Mouse (Mus musculus): Measurements from ENCODE around the gene Tnfaip1. TPM values are rescaled to one million over a fixed set of nuclear protein-coding genes. Genes with fewer than 3 reads are reported as not detected.

The Tnfaip1 gene
- total and polyA plus RNA-seq, 3 experiments = 22.2 to 48.2 (median 36.1) TPM

DNA sequence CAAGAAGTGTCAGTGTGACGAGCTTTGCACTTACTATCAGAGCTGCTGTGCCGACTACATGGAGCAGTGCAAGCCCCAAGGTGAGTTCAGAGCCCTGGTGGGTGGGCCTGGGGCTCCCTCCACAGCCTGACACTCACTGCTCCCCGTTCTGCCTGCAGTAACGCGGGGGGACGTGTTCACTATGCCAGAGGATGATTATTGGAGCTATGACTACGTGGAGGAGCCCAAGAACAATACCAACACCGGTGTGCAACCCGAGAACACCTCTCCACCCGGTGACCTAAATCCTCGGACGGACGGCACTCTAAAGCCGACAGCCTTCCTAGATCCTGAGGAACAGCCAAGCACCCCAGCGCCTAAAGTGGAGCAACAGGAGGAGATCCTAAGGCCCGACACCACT lies 36.6 kb downstream of the Tnfaip1 start:
- DNase-seq = no peak

GRCm38 (mm10) chr11:78499004-78499403 lies 37.1 kb downstream of the Tnfaip1 start, which contains the start of gene Vtn:
Gene Vtn (plus strand): TSS chr11:78499091.
- peak; percentile 26 for DNase-seq

DNA sequence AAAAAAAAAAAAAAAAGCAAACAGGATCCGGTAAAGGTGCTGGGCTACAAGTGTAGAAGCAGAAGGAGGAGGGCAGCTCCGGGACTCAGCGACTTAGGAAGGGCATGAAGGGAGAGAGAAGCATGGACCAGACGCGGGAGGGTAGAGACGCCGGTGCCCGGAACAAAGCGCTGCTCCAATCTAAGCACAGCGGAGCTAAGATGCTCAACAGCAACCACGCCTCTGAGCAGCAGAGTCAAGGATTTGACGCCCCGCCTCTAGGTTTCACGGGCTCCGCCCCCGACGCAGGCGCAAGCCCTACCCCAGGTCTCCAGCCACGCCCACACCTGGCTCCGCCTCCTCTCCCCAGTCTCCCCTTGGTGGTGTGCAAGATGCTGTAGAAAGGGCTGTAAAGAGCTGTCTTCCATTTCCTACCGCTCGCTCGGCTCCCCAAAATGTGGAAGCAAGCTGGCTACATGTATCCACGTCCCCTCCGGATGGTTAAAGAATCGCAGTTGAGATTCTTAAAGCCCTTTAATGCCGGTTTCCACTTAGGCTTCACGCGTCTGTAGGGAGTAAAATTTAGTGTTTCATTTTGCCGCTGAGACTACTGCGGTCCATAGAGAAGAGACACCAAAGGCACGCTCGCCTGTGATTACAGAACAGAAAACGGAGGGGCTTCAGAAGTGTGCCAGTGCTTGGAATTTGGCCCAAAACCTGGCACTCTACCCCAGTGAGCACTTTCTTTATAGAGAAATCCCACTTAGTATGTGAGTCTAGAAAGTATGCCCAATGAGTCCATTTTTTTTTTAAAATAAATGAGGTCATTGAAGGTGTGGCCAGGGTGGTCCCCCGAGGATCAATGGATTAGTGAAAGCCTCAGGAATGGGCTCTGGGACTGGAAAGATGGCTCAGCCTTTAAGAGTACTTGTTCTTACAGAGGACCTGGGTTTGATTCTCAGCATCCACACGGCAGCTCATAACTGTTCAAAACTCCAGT lies 38.3 kb downstream of the Tnfaip1 start, which contains the start of gene Sarm1:
Gene Sarm1 (minus strand): TSS at position 211 of the 979 bp plus-strand sequence.
- DNase-seq = peak; percentile 96

DNA sequence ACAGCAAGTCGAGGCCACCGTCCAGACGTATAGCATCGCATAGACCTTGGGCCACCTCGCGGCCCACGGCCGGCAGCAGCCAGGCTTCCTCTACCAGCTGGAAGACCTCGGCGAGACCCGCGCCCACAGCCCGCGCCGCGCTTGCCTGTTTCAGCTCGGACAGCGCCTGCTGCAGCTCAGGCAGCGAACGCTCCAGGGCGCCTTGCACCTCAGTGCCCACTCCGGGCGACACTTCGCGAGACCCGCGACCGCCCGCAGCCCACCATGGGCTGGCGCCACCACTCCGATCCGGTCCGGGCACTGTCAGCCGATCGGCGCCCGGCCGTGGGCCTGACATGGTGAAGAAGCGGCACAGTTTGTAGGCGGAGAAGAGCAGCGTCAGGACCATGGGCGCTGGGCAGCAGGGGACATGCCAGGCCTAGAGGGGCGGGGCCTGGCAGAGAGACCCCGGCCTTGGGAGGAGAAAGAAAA lies 39.0 kb downstream of the Tnfaip1 start:
- DNase-seq = peak; percentile 35

GRCm38 (mm10) chr11:78495904-78496303 lies 40.2 kb downstream of the Tnfaip1 start:
- peak; percentile 34 for DNase-seq

DNA sequence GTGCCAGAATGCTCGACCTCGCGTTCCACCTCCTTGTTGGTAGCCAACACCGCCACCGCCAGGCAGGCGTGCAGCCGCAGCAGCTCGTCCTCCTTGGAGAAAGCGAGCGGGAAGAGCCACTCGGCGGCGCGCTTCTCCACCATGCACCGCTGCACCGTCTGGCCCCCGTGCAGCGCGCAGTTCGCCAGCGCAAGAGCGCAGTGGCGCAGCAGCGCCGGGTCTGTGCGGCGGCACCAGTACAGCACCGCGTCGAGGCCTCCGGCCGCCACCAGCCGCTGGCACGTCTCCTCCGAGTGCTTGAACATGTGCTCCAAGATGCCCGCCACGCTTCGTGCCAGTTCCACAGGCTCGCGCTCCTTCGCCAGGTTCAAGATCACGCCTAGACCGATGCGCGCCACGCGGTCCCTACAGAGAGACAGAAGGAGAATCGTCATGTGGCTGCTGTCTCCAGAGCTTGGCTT lies 45.3 kb downstream of the Tnfaip1 start:
- peak; percentile 68 for DNase-seq

DNA sequence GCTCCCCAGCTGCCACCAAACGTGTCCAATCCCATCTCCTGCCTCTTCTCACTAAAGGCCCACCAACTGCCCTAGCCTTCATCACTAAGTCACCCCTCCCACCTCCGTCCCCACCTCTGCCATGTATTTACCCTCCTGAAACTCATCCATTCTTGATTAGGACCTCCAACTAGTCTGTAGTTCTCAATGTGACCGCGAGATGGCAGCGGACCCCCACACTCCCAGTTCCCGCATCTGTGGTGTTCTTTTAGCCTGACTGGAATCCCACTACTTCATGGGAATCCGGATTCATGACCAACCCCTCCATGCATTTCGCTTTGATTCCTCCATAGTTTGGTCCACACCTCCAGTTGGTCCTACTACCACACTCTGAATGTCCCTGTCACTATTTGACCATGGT lies 48.0 kb downstream of the Tnfaip1 start:
- peak; percentile 69 for DNase-seq

- DNase-seq = no peak
These were observed 52.5 kb downstream of the Tnfaip1 start for GRCm38 (mm10) chr11:78483639-78484038.

DNA sequence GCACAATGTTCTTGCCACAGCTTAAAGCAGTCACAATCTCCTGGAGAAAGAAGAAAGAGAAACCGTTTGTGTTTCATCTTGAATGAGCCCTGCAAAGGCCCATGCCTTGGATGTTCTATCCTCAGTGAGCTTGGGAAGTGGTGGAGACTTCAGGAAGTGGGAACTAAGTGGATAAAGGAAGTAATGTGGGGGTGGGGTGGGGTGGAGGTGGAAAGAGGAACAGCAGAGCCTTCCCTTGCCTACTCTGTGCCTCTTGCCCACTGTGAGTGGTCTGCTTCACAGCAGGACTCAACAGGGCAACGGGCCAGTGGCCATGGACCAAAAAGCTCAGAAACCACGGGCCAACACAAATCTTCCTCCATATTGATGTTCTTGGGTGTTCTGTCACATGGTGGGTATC lies 60.8 kb downstream of the Tnfaip1 start:
- DNase-seq = no peak

Other genes with a start within 250 kb of the Tnfaip1 start
- under 1 TPM in 1 of 2 experiments, not detected in 1; 0.61 TPM for gene BC030499, start 245.5 kb downstream of the Tnfaip1 start, total RNA-seq (2021)
- 0.07 and 0.08 TPM in 2 replicates for gene BC030499, start 245.5 kb downstream of the Tnfaip1 start, polyA plus RNA-seq (2012; rRNA removed)
- gene Spag5, start 234.8 kb downstream of the Tnfaip1 start, total RNA-seq (2021) = 1 to 10 TPM; 3.0 to 4.1 TPM
- gene Spag5, start 234.8 kb downstream of the Tnfaip1 start, polyA plus RNA-seq (2012; rRNA removed) = 1.9 and 3.6 TPM in 2 replicates
- gene Aldoc, start 213.4 kb downstream of the Tnfaip1 start, total RNA-seq (2021) = 10 to 100 TPM; 25.1 to 28.0 TPM
- gene Aldoc, start 213.4 kb downstream of the Tnfaip1 start, polyA plus RNA-seq (2012; rRNA removed) = 15.7 and 26.0 TPM in 2 replicates
- 10 to 100 TPM; 57.3 to 61.3 TPM for gene Pigs, start 207.9 kb downstream of the Tnfaip1 start, total RNA-seq (2021)
- gene Pigs, start 207.9 kb downstream of the Tnfaip1 start, polyA plus RNA-seq (2012; rRNA removed) = 161 and 184 TPM in 2 replicates
- gene Unc119, start 192.8 kb downstream of the Tnfaip1 start, total RNA-seq (2021) = 10 to 100 TPM; 35.3 to 44.1 TPM
- 60.4 and 65.4 TPM in 2 replicates for gene Unc119, start 192.8 kb downstream of the Tnfaip1 start, polyA plus RNA-seq (2012; rRNA removed)
- gene Foxn1, start 149.8 kb downstream of the Tnfaip1 start, total RNA-seq (2021) = under 1 TPM; 0.29 to 0.41 TPM
- 0.27 and 0.35 TPM in 2 replicates for gene Foxn1, start 149.8 kb downstream of the Tnfaip1 start, polyA plus RNA-seq (2012; rRNA removed)
- not detected for gene Slc13a2, start 114.1 kb downstream of the Tnfaip1 start, total RNA-seq (2021)
- 0.20 and 0.22 TPM in 2 replicates for gene Slc13a2, start 114.1 kb downstream of the Tnfaip1 start, polyA plus RNA-seq (2012; rRNA removed)
- 10 to 100 TPM; 41.5 to 60.9 TPM for gene Slc46a1, start 70.6 kb downstream of the Tnfaip1 start, total RNA-seq (2021)
- gene Slc46a1, start 70.6 kb downstream of the Tnfaip1 start, polyA plus RNA-seq (2012; rRNA removed) = 111 TPM in 2 replicates
- 1 to 10 TPM; 5.3 to 8.2 TPM for gene Sarm1, start 38.6 kb downstream of the Tnfaip1 start, total RNA-seq (2021)
- 2.3 and 3.0 TPM in 2 replicates for gene Sarm1, start 38.6 kb downstream of the Tnfaip1 start, polyA plus RNA-seq (2012; rRNA removed)
- gene Vtn, start 37.2 kb downstream of the Tnfaip1 start, total RNA-seq (2021) = 1 to 10 TPM; 3.0 to 7.7 TPM
- gene Vtn, start 37.2 kb downstream of the Tnfaip1 start, polyA plus RNA-seq (2012; rRNA removed) = 1.8 and 2.8 TPM in 2 replicates
- gene Sebox, start 32.9 kb downstream of the Tnfaip1 start, total RNA-seq (2021) = not detected
- gene Sebox, start 32.9 kb downstream of the Tnfaip1 start, polyA plus RNA-seq (2012; rRNA removed) = not detected in 2 replicates
- gene Tmem199, start 24.2 kb downstream of the Tnfaip1 start, total RNA-seq (2021) = 10 to 100 TPM; 22.0 to 26.8 TPM
- gene Tmem199, start 24.2 kb downstream of the Tnfaip1 start, polyA plus RNA-seq (2012; rRNA removed) = 6.9 and 8.8 TPM in 2 replicates
- gene Poldip2, start 24.1 kb downstream of the Tnfaip1 start, total RNA-seq (2021) = 100 to 1,000 TPM; 151 to 168 TPM
- 94.8 and 108 TPM in 2 replicates for gene Poldip2, start 24.1 kb downstream of the Tnfaip1 start, polyA plus RNA-seq (2012; rRNA removed)
- gene Ift20, start within 50 bp of the Tnfaip1 start, total RNA-seq (2021) = 100 to 1,000 TPM in 1 of 2 experiments, 10 to 100 TPM in 1; 81.7 to 109 TPM
- gene Ift20, start within 50 bp of the Tnfaip1 start, polyA plus RNA-seq (2012; rRNA removed) = 86.5 and 115 TPM in 2 replicates
- gene Tmem97, start 14.4 kb upstream of the Tnfaip1 start, total RNA-seq (2021) = 10 to 100 TPM; 44.7 to 49.4 TPM
- 33.7 and 39.6 TPM in 2 replicates for gene Tmem97, start 14.4 kb upstream of the Tnfaip1 start, polyA plus RNA-seq (2012; rRNA removed)
- gene Nlk, start 161.0 kb upstream of the Tnfaip1 start, total RNA-seq (2021) = 10 to 100 TPM; 37.8 to 75.4 TPM
- 29.3 and 30.1 TPM in 2 replicates for gene Nlk, start 161.0 kb upstream of the Tnfaip1 start, polyA plus RNA-seq (2012; rRNA removed)
- 10 to 100 TPM; 52.0 to 68.9 TPM for gene Ccnq, start 215.4 kb upstream of the Tnfaip1 start, total RNA-seq (2021)
- 117 and 120 TPM in 2 replicates for gene Ccnq, start 215.4 kb upstream of the Tnfaip1 start, polyA plus RNA-seq (2012; rRNA removed)

All from adrenal gland, adult 2 months (tissue).